ENCODE assay signal across 14 mouse cellular contexts in genomic region chr16:4600701-4601310, GRCm38 (mm10). TPM values are rescaled to one million over a fixed set of nuclear protein-coding genes. Genes with fewer than 3 reads are reported as not detected.
DNase-seq lines count a peak whose midpoint lies in the region; ATAC-seq and TF ChIP-seq lines count a peak whose summit lies in the region.
"Had no signal": no experiment of that assay in that cellular context is flagged by ENCODE, and none has a peak within 500 bp of the region (broad histone marks: within the 10 kb centered on the region; RNA-seq: fewer than 3 reads in every experiment).

No protein-coding gene starts in this region.

- 0 out of 2 replicates have a peak overlapping the region, but pooled peaks have one; percentile 14 for H3K4me3 ChIP-seq in forebrain, embryonic 10.5 days
- no peak overlapping the region for H3K4me3 ChIP-seq in forebrain, embryonic 13.5 days
- no peak overlapping the region for H3K4me3 ChIP-seq in lung, adult 2 months (replicated peaks; ENCODE audit: extremely low read depth, low read depth, low read length)
- no peak overlapping the region for H3K4me3 ChIP-seq in lung, postnatal 0 days (ENCODE audit: low read depth, low read length)
- H3K4me3 ChIP-seq: left cerebral cortex, adult 2 months; lung, embryonic 15.5 days had no signal

- no peak for TF ChIP-seq POLR2A in lung, adult 2 months (IDR thresholded peaks at IDR 0.05; ENCODE audit: borderline replicate concordance, extremely low read depth, low read depth, low read length)

- 85% methylated on average over 9 of the region's 9 CpGs for WGBS in forebrain, embryonic 10.5 days
- 83% methylated on average over 9 of the region's 9 CpGs for WGBS in forebrain, embryonic 13.5 days
- 68% methylated on average over 9 of the region's 9 CpGs for WGBS in lung, adult 2 months
- WGBS in lung, postnatal 0 days: 63% methylated on average over 9 of the region's 9 CpGs

- H3K9me3 ChIP-seq in forebrain, embryonic 10.5 days: no peaks in the 10 kb centered on the region
- H3K9me3 ChIP-seq in forebrain, embryonic 13.5 days (replicated peaks): no peaks in the 10 kb centered on the region
- no peaks in the 10 kb centered on the region for H3K9me3 ChIP-seq in lung, postnatal 0 days (ENCODE audit: low read length)
- H3K9me3 ChIP-seq: lung, embryonic 15.5 days had no signal

- H3K9ac ChIP-seq in forebrain, embryonic 13.5 days: no peak overlapping the region
- no peak overlapping the region for H3K9ac ChIP-seq in lung, postnatal 0 days (replicated peaks; ENCODE audit: low read depth)
- H3K9ac ChIP-seq: lung, embryonic 15.5 days had no signal

- no peak for ATAC-seq in forebrain, embryonic 13.5 days
- no peak for ATAC-seq in lung, postnatal 0 days

- no peak for TF ChIP-seq CTCF in lung, adult 2 months (IDR thresholded peaks at IDR 0.05; ENCODE audit: insufficient read depth, low read length)
- no peak for TF ChIP-seq CTCF in lung, postnatal 0 days (IDR thresholded peaks at IDR 0.05)

- H3K4me1 ChIP-seq in forebrain, embryonic 10.5 days: peaks cover 100% of the 10 kb centered on the region
- peaks cover 88% of the 10 kb centered on the region for H3K4me1 ChIP-seq in forebrain, embryonic 13.5 days
- H3K4me1 ChIP-seq in lung, adult 2 months (ENCODE audit: control insufficient read depth, insufficient read depth, low read length): peaks cover 38% of the 10 kb centered on the region
- peaks cover 40% of the 10 kb centered on the region for H3K4me1 ChIP-seq in lung, postnatal 0 days (ENCODE audit: insufficient read depth, low read depth, low read length)

- no peaks in the 10 kb centered on the region for H3K27me3 ChIP-seq in forebrain, embryonic 10.5 days (ENCODE audit: poor library complexity, severe bottlenecking)
- H3K27me3 ChIP-seq in forebrain, embryonic 13.5 days: no peaks in the 10 kb centered on the region
- no peaks in the 10 kb centered on the region for H3K27me3 ChIP-seq in lung, postnatal 0 days (replicated peaks; ENCODE audit: insufficient read depth, low read length)
- H3K27me3 ChIP-seq: lung, embryonic 15.5 days had no signal

- H3K4me2 ChIP-seq in forebrain, embryonic 13.5 days: no peak overlapping the region
- no peak overlapping the region for H3K4me2 ChIP-seq in lung, postnatal 0 days (replicated peaks; ENCODE audit: low read depth, low read length)
- H3K4me2 ChIP-seq: lung, embryonic 15.5 days had no signal

- DNase-seq in forebrain, embryonic 10.5 days (ENCODE audit: extremely low spot score, low spot score): no peak
- DNase-seq in lung, adult 2 months: peak; percentile 4
- no peak for DNase-seq in lung, postnatal 0 days (ENCODE audit: low spot score)
- DNase-seq in kidney, adult 11 months: peak; percentile 93
- DNase-seq in kidney, postnatal 4 days: peak; percentile 41 to 65
- DNase-seq in cerebellum, adult 9-11 months: no peak
- DNase-seq in adrenal gland, postnatal 36 days: no peak
- DNase-seq: adrenal gland, adult 2 months; embryo, embryonic 11 days; gastrocnemius, postnatal 25 days; midbrain, embryonic 14.5 days had no signal

- TF ChIP-seq EP300 in lung, postnatal 0 days (IDR thresholded peaks at IDR 0.05): no peak

- peaks cover 2% of the 10 kb centered on the region; the same call in 1 of the 2 replicates for H3K36me3 ChIP-seq in forebrain, embryonic 10.5 days (replicated peaks)
- 0 out of 2 replicates have a peak, but pooled peaks cover 5% of the 10 kb centered on the region for H3K36me3 ChIP-seq in forebrain, embryonic 13.5 days (ENCODE audit: poor library complexity, severe bottlenecking)
- H3K36me3 ChIP-seq in lung, postnatal 0 days (ENCODE audit: insufficient read depth, low read length): no peaks in the 10 kb centered on the region
- H3K36me3 ChIP-seq: lung, embryonic 15.5 days had no signal

- peak overlapping the region; percentile 97 for H3K27ac ChIP-seq in forebrain, embryonic 10.5 days
- no peak overlapping the region for H3K27ac ChIP-seq in forebrain, embryonic 13.5 days
- H3K27ac ChIP-seq in lung, postnatal 0 days (ENCODE audit: low read length): no peak overlapping the region
- H3K27ac ChIP-seq: left cerebral cortex, adult 2 months; lung, embryonic 15.5 days had no signal

RNA-seq across cellular contexts. Expression of gene Glis2, which starts 6.3 kb away (rescaled TPM):
- polyA plus RNA-seq in forebrain, embryonic 10.5 days (2016; fragmentation: Nextera tagmentation; extraction: Ambion mirVana): 22.5 and 23.2 TPM in 2 replicates
- polyA plus RNA-seq in forebrain, embryonic 13.5 days (2015; fragmentation: Nextera tagmentation; extraction: Ambion mirVana): 16.7 and 19.4 TPM in 2 replicates
- polyA plus RNA-seq in lung, adult 2 months (2012; rRNA removed): 66.5 and 76.4 TPM in 2 replicates
- 20.7 and 26.5 TPM in 2 replicates for polyA plus RNA-seq in lung, postnatal 0 days (2015; fragmentation: Nextera tagmentation; extraction: Ambion mirVana)
- total RNA-seq in adrenal gland, postnatal 36 days (2021): 10 to 100 TPM; 19.9 to 20.1 TPM

RNA-seq across cellular contexts. Expression of gene Pam16, which starts 24.0 kb away (rescaled TPM):
- 93.5 and 94.7 TPM in 2 replicates for polyA plus RNA-seq in forebrain, embryonic 10.5 days (2016; fragmentation: Nextera tagmentation; extraction: Ambion mirVana)
- polyA plus RNA-seq in forebrain, embryonic 13.5 days (2015; fragmentation: Nextera tagmentation; extraction: Ambion mirVana): 142 and 149 TPM in 2 replicates
- 8.4 and 12.3 TPM in 2 replicates for polyA plus RNA-seq in lung, adult 2 months (2012; rRNA removed)
- polyA plus RNA-seq in lung, postnatal 0 days (2015; fragmentation: Nextera tagmentation; extraction: Ambion mirVana): 76.2 and 78.4 TPM in 2 replicates
- total RNA-seq in adrenal gland, postnatal 36 days (2021): 100 to 1,000 TPM in 1 of 2 experiments, 10 to 100 TPM in 1; 95.3 to 109 TPM

RNA-seq across cellular contexts. Expression of gene Vasn, which starts 38.9 kb away (rescaled TPM):
- 9.2 and 9.3 TPM in 2 replicates for polyA plus RNA-seq in forebrain, embryonic 10.5 days (2016; fragmentation: Nextera tagmentation; extraction: Ambion mirVana)
- 2.3 and 2.7 TPM in 2 replicates for polyA plus RNA-seq in forebrain, embryonic 13.5 days (2015; fragmentation: Nextera tagmentation; extraction: Ambion mirVana)
- polyA plus RNA-seq in lung, adult 2 months (2012; rRNA removed): 86.4 and 91.1 TPM in 2 replicates
- 17.4 and 18.0 TPM in 2 replicates for polyA plus RNA-seq in lung, postnatal 0 days (2015; fragmentation: Nextera tagmentation; extraction: Ambion mirVana)
- total RNA-seq in adrenal gland, postnatal 36 days (2021): 10 to 100 TPM in 1 of 2 experiments, 1 to 10 TPM in 1; 8.9 to 15.1 TPM

RNA-seq across cellular contexts. Expression of gene Dnaja3, which starts 39.0 kb away (rescaled TPM):
- 63.7 and 66.3 TPM in 2 replicates for polyA plus RNA-seq in forebrain, embryonic 10.5 days (2016; fragmentation: Nextera tagmentation; extraction: Ambion mirVana)
- 48.0 and 53.2 TPM in 2 replicates for polyA plus RNA-seq in forebrain, embryonic 13.5 days (2015; fragmentation: Nextera tagmentation; extraction: Ambion mirVana)
- 16.1 and 21.2 TPM in 2 replicates for polyA plus RNA-seq in lung, adult 2 months (2012; rRNA removed)
- polyA plus RNA-seq in lung, postnatal 0 days (2015; fragmentation: Nextera tagmentation; extraction: Ambion mirVana): 37.8 and 38.9 TPM in 2 replicates
- total RNA-seq in adrenal gland, postnatal 36 days (2021): 100 to 1,000 TPM; 118 to 143 TPM

RNA-seq across cellular contexts. Expression of gene Tfap4, which starts 41.2 kb away (rescaled TPM):
- 32.0 and 37.5 TPM in 2 replicates for polyA plus RNA-seq in forebrain, embryonic 10.5 days (2016; fragmentation: Nextera tagmentation; extraction: Ambion mirVana)
- 15.7 and 17.3 TPM in 2 replicates for polyA plus RNA-seq in forebrain, embryonic 13.5 days (2015; fragmentation: Nextera tagmentation; extraction: Ambion mirVana)
- polyA plus RNA-seq in lung, adult 2 months (2012; rRNA removed): 6.0 and 6.9 TPM in 2 replicates
- polyA plus RNA-seq in lung, postnatal 0 days (2015; fragmentation: Nextera tagmentation; extraction: Ambion mirVana): 5.7 and 6.4 TPM in 2 replicates
- 1 to 10 TPM; 3.2 to 7.9 TPM for total RNA-seq in adrenal gland, postnatal 36 days (2021)

Comparison
In these comparisons a context has a peak if more than half of its experiments do, and no peak if none do; other contexts are left out.
1. DNase-seq: peak in lung, adult 2 months (single experiment), kidney, adult 11 months (single experiment) and kidney, postnatal 4 days (2 of 2); none in forebrain, embryonic 10.5 days (single experiment), lung, postnatal 0 days (single experiment), cerebellum, adult 9-11 months (single experiment) and adrenal gland, postnatal 36 days (0 of 2).